Mouse (Mus musculus) heart, embryonic 12.5 days (tissue): ENCODE results near the gene Tmem106c. TPM values are rescaled to one million over a fixed set of nuclear protein-coding genes. Genes with fewer than 3 reads are reported as not detected.
A peak's percentile ranks its signal among the peaks of the same experiment; 100 is the strongest.

Source experiments
- ATAC-seq: fragments of 200-750 bp; cut with Nextera tagmentation; 2 replicates; pipeline ENCODE4 v1.8.0; 2017; ENCODE audit warnings: moderate TSS enrichment, moderate library complexity; ENCODE audit not compliant: insufficient number of reproducible peaks, low FRiP score
- H3K27ac ChIP-seq: fragments of 300-500 bp; sonication (generic); 2 replicates; pipeline ENCODE4 v1.5.1; 2016; ENCODE audit warnings: mild to moderate bottlenecking, moderate library complexity; ENCODE audit not compliant: poor library complexity, severe bottlenecking
- H3K27me3 ChIP-seq: fragments of 300-500 bp; sonication (generic); replicated peaks from 2 replicates; pipeline ENCODE4 v1.6.1; 2016; ENCODE audit warnings: mild to moderate bottlenecking, moderate library complexity
- H3K36me3 ChIP-seq: fragments of 300-500 bp; sonication (generic); 2 replicates; pipeline ENCODE4 v1.6.1; 2016; ENCODE audit warnings: mild to moderate bottlenecking, moderate library complexity
- H3K4me1 ChIP-seq: fragments of 300-500 bp; sonication (generic); replicated peaks from 2 replicates; pipeline ENCODE4 v1.6.1; 2016; ENCODE audit warnings: mild to moderate bottlenecking
- H3K4me2 ChIP-seq: fragments of 300-500 bp; sonication (generic); 2 replicates; pipeline ENCODE4 v1.6.1; 2016; ENCODE audit warnings: mild to moderate bottlenecking, moderate library complexity
- H3K4me3 ChIP-seq: fragments of 300-500 bp; sonication (generic); 2 replicates; pipeline ENCODE4 v1.5.1; 2016; ENCODE audit warnings: mild to moderate bottlenecking
- H3K9ac ChIP-seq: fragments of 300-500 bp; sonication (generic); 2 replicates; pipeline ENCODE4 v1.6.1; 2016; ENCODE audit warnings: mild to moderate bottlenecking, moderate library complexity
- H3K9me3 ChIP-seq: fragments of 300-500 bp; sonication (generic); replicated peaks from 2 replicates; pipeline ENCODE4 v1.6.1; 2016; ENCODE audit warnings: mild to moderate bottlenecking, moderate library complexity
- WGBS: fragments of 180-500 bp; shearing (Covaris S2); methylation state at CpG from one replicate; pipeline ENCODE4 v1.1.7; 2016; 5-methylcytosine and 5-hydroxymethylcytosine counted together
- polyA plus RNA-seq: library from polyadenylated mRNA; unstranded; fragments of >200 nt; fragmentation: Nextera tagmentation; extraction: Ambion mirVana; gene quantifications from 2 replicates; pipeline ENCODE4 v1.2.1, GENCODE M21; 2016

The Tmem106c gene
- polyA plus RNA-seq, 1 experiment from 2014 or later, result 32.2 TPM

DNA sequence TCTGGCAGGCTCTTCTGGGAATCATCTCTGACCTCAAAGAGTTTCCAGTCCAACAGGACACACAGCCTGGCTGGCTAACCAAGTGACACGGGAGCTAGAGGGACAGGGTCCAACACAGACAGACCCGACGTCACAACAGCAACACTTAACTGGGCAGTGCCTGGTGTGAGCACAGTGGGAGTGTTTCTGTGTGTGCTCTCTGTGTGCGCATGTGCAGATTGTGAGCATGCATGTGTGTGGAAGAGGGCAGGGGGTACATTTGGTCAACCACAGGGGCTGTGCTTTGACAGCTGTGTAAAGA, 11.2 kb upstream of the Tmem106c start:
- Histone ChIP-seq H3K4me2 (no peak overlapping the region), H3K36me3 (no peaks in the 10 kb centered on the region), H3K4me3 (no peak overlapping the region), H3K4me1 (0 out of 2 replicates have a peak, but pooled peaks cover 4% of the 10 kb centered on the region), H3K9ac (no peak overlapping the region), H3K27me3 (peaks cover 47% of the 10 kb centered on the region), H3K9me3 (no peaks in the 10 kb centered on the region), H3K27ac (no peak overlapping the region)
- no peak for ATAC-seq
- 64% methylated on average over 4 of the region's 4 CpGs for WGBS

GRCm38 (mm10) chr15:97954671-97955070, 9.3 kb upstream of the Tmem106c start:
- Histone ChIP-seq H3K4me1 (0 out of 2 replicates have a peak, but pooled peaks cover 4% of the 10 kb centered on the region), H3K9me3 (no peaks in the 10 kb centered on the region), H3K27ac (no peak overlapping the region), H3K4me3 (no peak overlapping the region), H3K4me2 (no peak overlapping the region), H3K36me3 (no peaks in the 10 kb centered on the region), H3K9ac (no peak overlapping the region), H3K27me3 (peaks cover 37% of the 10 kb centered on the region)
- no peak for ATAC-seq
- WGBS, result 76% methylated on average over 8 of the region's 8 CpGs

DNA sequence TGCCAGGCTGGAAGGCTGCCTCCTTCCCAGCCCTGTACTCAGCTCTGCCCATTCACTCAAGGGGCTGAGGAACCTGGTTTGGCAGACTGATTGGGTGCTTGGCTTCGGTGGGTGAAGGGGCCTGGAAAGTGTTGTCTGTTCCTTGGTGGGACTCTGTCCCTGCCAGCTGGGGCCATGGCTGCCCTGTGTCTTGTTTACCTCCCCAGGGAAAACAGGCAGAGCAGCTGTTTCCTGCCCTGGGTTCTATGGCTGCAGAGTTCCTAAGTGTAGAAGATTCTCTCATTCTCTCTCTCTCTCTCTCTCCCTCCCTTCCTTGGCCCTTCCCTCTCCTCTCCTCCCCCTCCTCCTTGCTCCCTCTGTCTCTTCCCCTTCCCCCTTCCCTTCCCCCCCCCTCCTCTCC, 8.7 kb upstream of the Tmem106c start:
- ATAC-seq, result no peak
- H3K4me2 ChIP-seq, result no peak overlapping the region
- no peaks in the 10 kb centered on the region for H3K9me3 ChIP-seq
- H3K4me3 ChIP-seq, result no peak overlapping the region
- no peak overlapping the region for H3K9ac ChIP-seq
- no peak overlapping the region for H3K27ac ChIP-seq
- WGBS, result 42% methylated on average over 1 of the region's 1 CpGs
- 0 out of 2 replicates have a peak, but pooled peaks cover 4% of the 10 kb centered on the region for H3K4me1 ChIP-seq
- H3K36me3 ChIP-seq, result no peaks in the 10 kb centered on the region
- H3K27me3 ChIP-seq, result peaks cover 34% of the 10 kb centered on the region

GRCm38 (mm10) chr15:97955742-97956141, 8.3 kb upstream of the Tmem106c start:
- H3K4me3 ChIP-seq, result no peak overlapping the region
- no peak overlapping the region for H3K9ac ChIP-seq
- no peaks in the 10 kb centered on the region for H3K9me3 ChIP-seq
- peaks cover 30% of the 10 kb centered on the region for H3K27me3 ChIP-seq
- ATAC-seq, result no peak
- no peaks in the 10 kb centered on the region for H3K36me3 ChIP-seq
- 0 out of 2 replicates have a peak, but pooled peaks cover 4% of the 10 kb centered on the region for H3K4me1 ChIP-seq
- no peak overlapping the region for H3K27ac ChIP-seq
- no peak overlapping the region for H3K4me2 ChIP-seq
- WGBS, result 31% methylated on average over 4 of the region's 4 CpGs

DNA sequence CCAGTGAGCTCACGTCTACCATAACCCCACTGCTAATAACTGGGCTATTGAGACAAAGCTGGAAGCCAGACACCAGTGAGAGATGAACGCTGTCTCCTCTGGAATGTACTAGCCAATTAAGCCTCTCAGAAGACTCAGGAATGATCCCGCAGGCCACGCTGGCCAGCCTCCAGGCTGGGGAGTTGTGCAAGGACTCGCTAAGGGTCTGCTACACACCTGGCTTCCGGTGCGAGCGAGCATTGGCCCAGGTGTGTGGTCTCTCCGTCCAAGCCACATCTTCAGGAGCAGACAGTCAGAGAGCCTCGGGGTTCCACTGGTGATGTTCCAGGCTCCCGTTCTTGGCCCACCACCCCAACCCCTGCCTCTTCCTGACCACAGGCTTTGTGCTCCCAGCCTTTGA, 7.6 kb upstream of the Tmem106c start:
- no peak overlapping the region for H3K4me3 ChIP-seq
- ATAC-seq, result no peak
- no peak overlapping the region for H3K27ac ChIP-seq
- no peaks in the 10 kb centered on the region for H3K9me3 ChIP-seq
- no peak overlapping the region for H3K9ac ChIP-seq
- H3K4me1 ChIP-seq, result 0 out of 2 replicates have a peak, but pooled peaks cover 4% of the 10 kb centered on the region
- WGBS, result 66% methylated on average over 11 of the region's 11 CpGs
- H3K27me3 ChIP-seq, result peaks cover 24% of the 10 kb centered on the region
- H3K36me3 ChIP-seq, result no peaks in the 10 kb centered on the region
- H3K4me2 ChIP-seq, result no peak overlapping the region

DNA sequence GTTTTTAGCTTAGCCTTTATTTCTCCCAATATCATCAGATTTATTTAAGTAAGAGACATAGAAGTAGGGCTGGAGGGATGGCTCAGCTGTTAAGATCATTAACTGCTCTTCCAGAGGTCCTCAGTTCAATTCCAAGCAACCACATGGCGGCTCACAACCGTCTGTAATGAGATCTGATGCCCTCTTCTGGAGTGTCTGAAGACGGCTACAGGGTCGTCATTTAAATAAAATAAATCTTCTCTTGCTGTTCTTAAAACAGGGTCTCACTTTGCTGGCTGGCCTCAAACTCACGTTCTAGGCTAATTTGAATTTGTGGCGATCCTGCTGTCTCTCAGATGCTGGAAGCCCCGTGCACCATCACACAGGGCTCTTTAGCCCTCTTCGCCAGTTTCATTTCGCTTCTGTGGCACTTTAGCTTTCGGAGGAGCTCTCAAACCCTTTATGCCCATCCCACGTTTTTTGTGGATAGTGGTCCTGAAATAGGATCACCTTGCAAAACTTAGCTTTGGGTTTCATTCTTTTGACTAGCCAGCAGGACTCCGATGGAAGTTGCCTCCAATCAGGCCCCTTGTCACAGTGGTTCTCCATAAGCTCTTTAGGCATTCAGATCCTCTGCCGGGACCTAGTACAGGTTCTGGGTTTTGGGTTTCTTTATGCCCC, 541 bp upstream of the Tmem106c start:
- ATAC-seq, result no peak; the same call in 1 of the 2 replicates
- Histone ChIP-seq H3K4me2 (peak overlapping the region; percentile 85), H3K9ac (peak overlapping the region; percentile 83), H3K4me1 (peaks cover 6% of the 10 kb centered on the region; the same call in 1 of the 2 replicates), H3K4me3 (peak overlapping the region; percentile 71), H3K27me3 (no peaks in the 10 kb centered on the region), H3K27ac (no peak overlapping the region), H3K36me3 (0 out of 2 replicates have a peak, but pooled peaks cover 5% of the 10 kb centered on the region), H3K9me3 (no peaks in the 10 kb centered on the region)
- WGBS, result 10% methylated on average over 13 of the region's 13 CpGs

- peak overlapping the region; percentile 85 for H3K4me2 ChIP-seq
- no peaks in the 10 kb centered on the region for H3K27me3 ChIP-seq
- 0 out of 2 replicates have a peak, but pooled peaks cover 6% of the 10 kb centered on the region for H3K36me3 ChIP-seq
- H3K27ac ChIP-seq, result no peak overlapping the region
- peak overlapping the region; percentile 71 for H3K4me3 ChIP-seq
- H3K9ac ChIP-seq, result peak overlapping the region; percentile 83
- no peaks in the 10 kb centered on the region for H3K9me3 ChIP-seq
- peaks cover 6% of the 10 kb centered on the region; the same call in 1 of the 2 replicates for H3K4me1 ChIP-seq
- peak; percentile 34; the same call in 1 of the 2 replicates for ATAC-seq
- 28% methylated on average over 7 of the region's 7 CpGs for WGBS
Observed at GRCm38 (mm10) chr15:97964836-97965187, 812 bp downstream of the Tmem106c start.

GRCm38 (mm10) chr15:97965311-97966045, 1.5 kb downstream of the Tmem106c start:
- no peak for ATAC-seq
- no peak overlapping the region for H3K4me2 ChIP-seq
- H3K27me3 ChIP-seq, result no peaks in the 10 kb centered on the region
- H3K36me3 ChIP-seq, result 0 out of 2 replicates have a peak, but pooled peaks cover 7% of the 10 kb centered on the region
- peaks cover 8% of the 10 kb centered on the region for H3K4me1 ChIP-seq
- no peak overlapping the region for H3K27ac ChIP-seq
- no peak overlapping the region; the same call in 1 of the 2 replicates for H3K9ac ChIP-seq
- no peaks in the 10 kb centered on the region for H3K9me3 ChIP-seq
- H3K4me3 ChIP-seq, result no peak overlapping the region
- 55% methylated on average over 17 of the region's 17 CpGs for WGBS

DNA sequence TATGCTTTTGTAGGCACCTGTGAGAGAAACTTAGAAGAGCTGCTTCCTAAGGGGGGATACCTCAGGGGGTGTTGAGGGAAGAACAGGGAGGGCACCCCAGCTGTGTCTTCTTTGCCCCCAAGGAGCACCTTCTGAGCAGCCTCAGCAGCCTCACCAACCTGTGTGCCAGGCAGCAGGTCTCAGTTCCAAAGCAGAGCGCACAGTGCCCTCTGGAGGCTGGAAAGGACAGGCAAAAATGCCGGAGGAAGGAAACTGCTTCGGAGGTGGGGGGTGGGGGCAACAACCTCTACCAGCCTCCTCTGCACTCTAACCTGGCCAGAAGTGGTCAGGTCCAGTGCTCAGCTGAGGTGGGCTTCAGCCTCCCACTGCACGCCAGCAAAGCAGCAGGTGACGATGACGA, 6.3 kb downstream of the Tmem106c start:
- WGBS, result 45% methylated on average over 6 of the region's 6 CpGs
- Histone ChIP-seq H3K4me2 (no peak overlapping the region), H3K9me3 (no peaks in the 10 kb centered on the region), H3K4me1 (peaks cover 16% of the 10 kb centered on the region), H3K27ac (no peak overlapping the region), H3K4me3 (no peak overlapping the region), H3K36me3 (0 out of 2 replicates have a peak, but pooled peaks cover 7% of the 10 kb centered on the region), H3K27me3 (no peaks in the 10 kb centered on the region), H3K9ac (no peak overlapping the region)
- no peak for ATAC-seq

GRCm38 (mm10) chr15:97972580-97972979, 8.6 kb downstream of the Tmem106c start:
- H3K36me3 ChIP-seq, result peaks cover 28% of the 10 kb centered on the region

DNA sequence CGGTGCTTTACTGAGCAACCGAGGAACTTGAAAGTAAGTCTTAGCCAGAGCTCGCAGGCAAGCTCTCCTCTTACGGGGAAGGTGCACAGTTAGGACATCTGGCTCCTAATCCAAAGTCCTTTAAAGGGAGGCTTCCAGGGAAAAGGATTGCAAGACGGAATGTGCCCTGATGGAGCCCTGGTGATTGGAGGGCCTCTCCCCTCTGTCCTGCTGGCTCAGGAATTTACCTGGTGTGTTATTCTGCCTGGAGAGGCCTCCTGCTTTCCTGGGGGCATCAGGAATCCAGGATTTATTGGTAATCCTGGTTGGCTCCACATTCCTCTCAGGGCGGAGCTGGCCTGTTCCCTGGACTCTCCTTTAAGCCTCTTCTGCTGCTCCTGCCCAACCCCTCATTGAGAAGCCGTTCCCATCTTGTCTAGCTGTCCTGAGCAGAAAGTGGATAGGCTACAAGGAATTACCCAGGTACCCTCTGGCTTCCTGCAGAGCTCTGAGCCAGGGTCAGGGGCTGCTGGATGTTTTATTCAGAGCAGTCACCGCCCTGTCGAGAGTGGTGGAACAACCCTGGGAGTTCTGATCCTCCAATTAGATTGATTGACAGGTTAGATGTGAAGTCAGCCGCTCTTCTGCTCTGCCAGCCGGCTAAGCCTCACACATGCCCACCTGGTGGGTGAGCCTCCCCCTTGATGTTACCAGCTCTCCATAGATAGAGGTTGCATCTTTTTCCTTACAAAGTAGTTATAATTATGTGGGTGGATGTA, 9.4 kb downstream of the Tmem106c start:
- 41% methylated on average over 11 of the region's 11 CpGs for WGBS
- Histone ChIP-seq H3K9me3 (peaks cover 3% of the 10 kb centered on the region; the same call in 1 of the 2 replicates), H3K27ac (peak overlapping the region; percentile 8), H3K27me3 (no peaks in the 10 kb centered on the region), H3K9ac (no peak overlapping the region; the same call in 1 of the 2 replicates), H3K36me3 (peaks cover 31% of the 10 kb centered on the region), H3K4me1 (peaks cover 16% of the 10 kb centered on the region), H3K4me2 (no peak overlapping the region), H3K4me3 (no peak overlapping the region)
- ATAC-seq, result no peak

More at GRCm38 (mm10) chr15:97972580-97972979, 8.6 kb downstream of the Tmem106c start:
- H3K9ac ChIP-seq, result no peak overlapping the region
- 45% methylated on average over 6 of the region's 6 CpGs for WGBS
- no peaks in the 10 kb centered on the region for H3K27me3 ChIP-seq
- ATAC-seq, result no peak
- H3K9me3 ChIP-seq, result no peaks in the 10 kb centered on the region
- H3K27ac ChIP-seq, result peak overlapping the region; percentile 58
- H3K4me3 ChIP-seq, result no peak overlapping the region
- peaks cover 16% of the 10 kb centered on the region for H3K4me1 ChIP-seq
- no peak overlapping the region for H3K4me2 ChIP-seq
